Mouse (Mus musculus) intestine, embryonic 15.5 days (tissue): Measurements from ENCODE around the gene Fam219b. TPM values are rescaled to one million over a fixed set of nuclear protein-coding genes. Genes with fewer than 3 reads are reported as not detected.
A peak's percentile ranks its signal among the peaks of the same experiment; 100 is the strongest.

Experiments
- ATAC-seq: fragments of 200-750 bp; cut with Nextera tagmentation; 2 replicates; pipeline ENCODE4 v1.8.0; 2017; ENCODE audit warnings: moderate TSS enrichment, moderate library complexity
- H3K27ac ChIP-seq: fragments of 300-500 bp; sonication (generic); 2 replicates; pipeline ENCODE4 v1.5.1; 2015; ENCODE audit warnings: mild to moderate bottlenecking, inconsistent platforms
- H3K27me3 ChIP-seq: fragments of 300-500 bp; sonication (generic); replicated peaks from 2 replicates; pipeline ENCODE4 v1.6.1; 2015; ENCODE audit warnings: inconsistent platforms
- H3K36me3 ChIP-seq: fragments of 300-500 bp; sonication (generic); 2 replicates; pipeline ENCODE4 v1.6.1; 2015; ENCODE audit warnings: inconsistent platforms
- H3K4me1 ChIP-seq: fragments of 300-500 bp; sonication (generic); replicated peaks from 2 replicates; pipeline ENCODE4 v1.6.1; 2015; ENCODE audit warnings: inconsistent platforms
- H3K4me2 ChIP-seq: fragments of 300-500 bp; sonication (generic); replicated peaks from 2 replicates; pipeline ENCODE4 v1.6.1; 2015; ENCODE audit warnings: mild to moderate bottlenecking, inconsistent platforms
- H3K4me3 ChIP-seq: fragments of 300-500 bp; sonication (generic); replicated peaks from 2 replicates; pipeline ENCODE4 v1.5.1; 2015; ENCODE audit warnings: inconsistent platforms
- H3K9ac ChIP-seq: fragments of 300-500 bp; sonication (generic); 2 replicates; pipeline ENCODE4 v1.6.1; 2015; ENCODE audit warnings: inconsistent platforms
- H3K9me3 ChIP-seq: fragments of 300-500 bp; sonication (generic); 2 replicates; pipeline ENCODE4 v1.6.1; 2016; ENCODE audit warnings: inconsistent platforms
- WGBS: fragments of 180-500 bp; shearing (Covaris S2); methylation state at CpG from one replicate; pipeline ENCODE4 v1.1.7; 2015; 5-methylcytosine and 5-hydroxymethylcytosine counted together
- polyA plus RNA-seq: library from polyadenylated mRNA; unstranded; fragments of >200 nt; fragmentation: Nextera tagmentation; extraction: Ambion mirVana; gene quantifications from 2 replicates; pipeline ENCODE4 v1.2.1, GENCODE M21; 2015

Fam219b gene
- polyA plus RNA-seq, 1 experiment from 2014 or later: 17.2 TPM

- Histone ChIP-seq H3K4me3 (no peak overlapping the region), H3K27me3 (no peaks in the 10 kb centered on the region), H3K9ac (no peak overlapping the region), H3K36me3 (peaks cover 11% of the 10 kb centered on the region), H3K4me2 (no peak overlapping the region), H3K9me3 (no peaks in the 10 kb centered on the region), H3K27ac (no peak overlapping the region), H3K4me1 (no peaks in the 10 kb centered on the region)
- ATAC-seq: no peak
- WGBS: 73% methylated on average over 3 of the region's 3 CpGs
Observed at GRCm38 (mm10) chr9:57575577-57575976, 38.2 kb downstream of the Fam219b start.

- no peaks in the 10 kb centered on the region for H3K27me3 ChIP-seq
Observed at GRCm38 (mm10) chr9:57577144-57577849, 40.0 kb downstream of the Fam219b start.

GRCm38 (mm10) chr9:57584991-57585390, 47.7 kb downstream of the Fam219b start:
- no peak overlapping the region for H3K4me3 ChIP-seq
- 83% methylated on average over 3 of the region's 3 CpGs for WGBS
- no peaks in the 10 kb centered on the region for H3K27me3 ChIP-seq
- no peaks in the 10 kb centered on the region for H3K9me3 ChIP-seq
- no peak overlapping the region for H3K4me2 ChIP-seq
- H3K4me1 ChIP-seq: peaks cover 9% of the 10 kb centered on the region
- H3K36me3 ChIP-seq: peaks cover 16% of the 10 kb centered on the region
- H3K27ac ChIP-seq: no peak overlapping the region
- H3K9ac ChIP-seq: no peak overlapping the region
- ATAC-seq: no peak

More at GRCm38 (mm10) chr9:57577144-57577849, 40.0 kb downstream of the Fam219b start:
- no peaks in the 10 kb centered on the region for H3K4me1 ChIP-seq
- H3K9me3 ChIP-seq: no peaks in the 10 kb centered on the region
- H3K36me3 ChIP-seq: peaks cover 11% of the 10 kb centered on the region
- no peak overlapping the region for H3K4me3 ChIP-seq
- no peak overlapping the region for H3K9ac ChIP-seq
- no peak overlapping the region for H3K4me2 ChIP-seq
- no peak for ATAC-seq
- WGBS: 81% methylated on average over 6 of the region's 6 CpGs
- H3K27ac ChIP-seq: no peak overlapping the region

- WGBS: under 1% methylated on average over 58 of the region's 58 CpGs
- peaks cover 22% of the 10 kb centered on the region for H3K36me3 ChIP-seq
Observed at GRCm38 (mm10) chr9:57589224-57590126, 52.1 kb downstream of the Fam219b start, which contains the start of gene Ulk3. Gene Ulk3 (plus strand): TSS chr9:57589452.

GRCm38 (mm10) chr9:57590726-57591125, 53.4 kb downstream of the Fam219b start:
- no peak overlapping the region for H3K4me3 ChIP-seq
- H3K27me3 ChIP-seq: no peaks in the 10 kb centered on the region
- H3K9me3 ChIP-seq: no peaks in the 10 kb centered on the region
- H3K27ac ChIP-seq: no peak overlapping the region
- ATAC-seq: no peak
- H3K36me3 ChIP-seq: peaks cover 18% of the 10 kb centered on the region
- 47% methylated on average over 5 of the region's 5 CpGs for WGBS
- H3K9ac ChIP-seq: no peak overlapping the region
- H3K4me2 ChIP-seq: no peak overlapping the region; the same call in 1 of the 2 replicates
- H3K4me1 ChIP-seq: peaks cover 9% of the 10 kb centered on the region

More at GRCm38 (mm10) chr9:57589224-57590126, 52.1 kb downstream of the Fam219b start, which contains the start of gene Ulk3:
- Histone ChIP-seq H3K9me3 (no peaks in the 10 kb centered on the region), H3K27ac (peak within 1 kb of the TSS; percentile 77), H3K9ac (peak within 1 kb of the TSS; percentile 73), H3K4me3 (peak within 1 kb of the TSS; percentile 60), H3K27me3 (no peaks in the 10 kb centered on the region), H3K4me1 (peaks cover 9% of the 10 kb centered on the region), H3K4me2 (peak within 1 kb of the TSS; percentile 84)
- peak; percentile 92 for ATAC-seq

Other genes starting within 250 kb of the Fam219b start
- gene Ppcdc, start 97.4 kb upstream of the Fam219b start, polyA plus RNA-seq: 25.0 and 30.1 TPM in 2 replicates
- 14.1 and 16.4 TPM in 2 replicates for gene Scamp5, start 69.5 kb upstream of the Fam219b start, polyA plus RNA-seq
- 7.0 and 8.1 TPM in 2 replicates for gene Rpp25, start 33.5 kb upstream of the Fam219b start, polyA plus RNA-seq
- gene Cox5a, start 16.3 kb upstream of the Fam219b start, polyA plus RNA-seq: 844 and 895 TPM in 2 replicates
- 50.2 and 55.8 TPM in 2 replicates for gene Mpi, start 15.2 kb downstream of the Fam219b start, polyA plus RNA-seq
- gene Scamp2, start 23.4 kb downstream of the Fam219b start, polyA plus RNA-seq: 83.9 and 84.5 TPM in 2 replicates
- 16.3 and 20.4 TPM in 2 replicates for gene Ulk3, start 51.9 kb downstream of the Fam219b start, polyA plus RNA-seq
- gene Cplx3, start 68.8 kb downstream of the Fam219b start, polyA plus RNA-seq: not detected in 2 replicates
- gene Lman1l, start 83.2 kb downstream of the Fam219b start, polyA plus RNA-seq: not detected in 2 replicates
- gene Csk, start 116.1 kb downstream of the Fam219b start, polyA plus RNA-seq: 29.0 and 31.4 TPM in 2 replicates
- gene Cyp1a2, start 146.2 kb downstream of the Fam219b start, polyA plus RNA-seq: not detected in 2 replicates
- not detected in 2 replicates for gene Cyp1a1, start 150.4 kb downstream of the Fam219b start, polyA plus RNA-seq
- 29.6 and 29.9 TPM in 2 replicates for gene Edc3, start 171.0 kb downstream of the Fam219b start, polyA plus RNA-seq
- gene Clk3, start 228.3 kb downstream of the Fam219b start, polyA plus RNA-seq: 57.8 and 71.7 TPM in 2 replicates